Mouse (Mus musculus): Measurements from ENCODE around the gene Usp17ld.
"Not testable (repeated sequence)": the region's sequence is repeated elsewhere in the genome, so short reads cannot be mapped to it uniquely, and the experiment has no call there.

Usp17ld gene

DNA sequence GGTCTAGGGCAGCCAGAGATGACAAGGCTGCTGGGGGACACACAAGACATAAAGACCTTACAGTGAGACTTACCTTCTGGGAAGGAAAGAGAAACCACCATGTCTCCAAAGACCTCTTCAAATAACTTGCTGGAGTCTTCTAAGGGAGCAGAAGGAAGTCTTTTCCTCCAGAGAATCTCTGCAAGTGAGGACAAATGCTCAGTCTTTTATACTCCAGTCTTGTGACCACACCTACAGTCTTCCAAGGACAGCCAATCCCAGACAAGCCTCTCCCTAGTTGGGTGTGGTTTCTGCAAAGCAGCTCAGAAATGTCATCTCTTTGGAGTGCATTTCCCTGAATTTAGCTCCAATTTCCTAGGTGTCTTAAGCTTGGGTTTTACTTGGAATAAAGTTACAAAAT is at the start of gene Usp17ld:
Gene Usp17ld (minus strand): TSS at position 101 of the 400 bp plus-strand sequence.
- in situ Hi-C loops (cut with MboI; ENCODE audit: unreplicated experiment in 2 of 2) = not testable (repeated sequence)

GRCm38 (mm10) chr7:103216696-103217095 is 35.6 kb downstream of the Usp17ld start, which contains the start of gene Olfr594:
Gene Olfr594 (plus strand): TSS chr7:103216996.
- in situ Hi-C loops (cut with MboI; ENCODE audit: unreplicated experiment in 2 of 2) = no loop called here

- in situ Hi-C loops (cut with MboI; ENCODE audit: unreplicated experiment in 2 of 2) = not testable (repeated sequence)
Measured at GRCm38 (mm10) chr7:103212050-103212449, 40.3 kb downstream of the Usp17ld start.

- in situ Hi-C loops (cut with MboI; ENCODE audit: unreplicated experiment in 2 of 2) = no loop called here
Measured at GRCm38 (mm10) chr7:103211562-103211961, 40.7 kb downstream of the Usp17ld start, which contains the start of gene Olfr593. Gene Olfr593 (plus strand): TSS chr7:103211862.

Data from v-Abl transformed pro-B cells (cell line).